Mouse (Mus musculus): ENCODE results near the gene Armc7.

The Armc7 gene

DNA sequence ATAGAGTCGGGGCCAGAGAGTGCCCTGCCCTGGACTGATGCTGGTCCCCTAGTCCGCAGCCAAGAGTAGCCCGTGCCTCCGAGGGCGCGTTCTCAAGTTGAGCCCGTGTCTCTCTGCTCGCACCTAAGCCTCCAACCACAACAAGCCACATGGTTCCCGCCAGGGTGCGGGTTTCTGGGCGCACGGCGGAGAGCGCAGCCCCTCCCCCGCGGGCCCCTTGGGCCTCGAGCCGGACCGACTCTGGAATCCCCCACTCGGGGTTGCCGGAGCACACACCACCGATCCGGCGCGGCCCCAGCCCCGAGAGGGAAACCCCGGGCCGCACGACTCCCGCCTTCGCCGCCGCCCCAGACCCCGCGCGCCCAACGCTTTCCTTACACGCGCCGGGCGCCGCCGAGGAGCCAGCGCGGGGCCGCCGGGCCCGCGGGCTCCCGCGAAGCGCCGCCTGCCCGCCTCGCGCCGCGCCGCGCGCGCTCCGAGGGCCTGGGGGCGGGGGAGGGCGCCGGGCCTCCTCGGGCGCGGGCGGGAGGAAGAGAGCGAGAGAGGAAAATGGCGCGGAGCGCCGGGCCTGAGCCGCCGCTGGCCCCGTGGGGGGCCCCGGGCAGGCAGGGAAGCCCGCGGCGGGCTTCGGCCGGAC, 60.1 kb downstream of the Armc7 start:
- peak; percentile 76 to 89 for DNase-seq

DNA sequence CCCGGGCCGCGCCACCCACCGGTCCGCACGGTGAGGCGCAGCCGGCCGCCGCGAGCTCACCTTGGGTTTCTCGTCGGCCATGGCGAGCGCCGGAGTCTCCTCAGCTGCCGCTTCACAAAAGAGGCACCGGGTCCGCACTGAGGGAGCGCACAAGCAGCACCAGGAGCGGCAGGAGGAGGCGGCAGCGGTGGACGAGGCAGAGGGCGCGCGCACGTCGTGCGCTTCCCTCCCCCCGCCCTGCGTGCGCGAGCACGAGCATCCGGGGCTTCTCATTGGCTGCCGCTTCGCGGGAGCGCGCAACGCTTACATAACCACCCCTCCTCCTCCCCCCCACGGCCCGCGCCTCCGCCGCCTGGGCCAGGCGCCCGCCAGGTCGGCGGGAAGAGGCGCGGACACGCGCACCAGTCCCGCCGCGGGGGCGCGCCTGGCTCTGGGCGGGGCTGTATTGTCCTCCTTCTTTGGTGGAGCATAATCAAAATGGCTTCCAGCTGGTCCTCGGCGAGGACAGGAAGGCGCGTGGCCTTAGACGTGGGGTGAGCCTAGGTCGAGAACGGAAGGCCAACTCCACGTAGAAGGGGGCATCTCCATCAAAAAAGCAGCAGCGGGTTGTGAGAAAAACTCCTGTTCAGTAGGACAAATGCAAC, 60.7 kb downstream of the Armc7 start, which contains the start of gene Sumo2:
Gene Sumo2 (minus strand): TSS at position 239 of the 644 bp plus-strand sequence.
- peak; percentile 99 for DNase-seq

DNA sequence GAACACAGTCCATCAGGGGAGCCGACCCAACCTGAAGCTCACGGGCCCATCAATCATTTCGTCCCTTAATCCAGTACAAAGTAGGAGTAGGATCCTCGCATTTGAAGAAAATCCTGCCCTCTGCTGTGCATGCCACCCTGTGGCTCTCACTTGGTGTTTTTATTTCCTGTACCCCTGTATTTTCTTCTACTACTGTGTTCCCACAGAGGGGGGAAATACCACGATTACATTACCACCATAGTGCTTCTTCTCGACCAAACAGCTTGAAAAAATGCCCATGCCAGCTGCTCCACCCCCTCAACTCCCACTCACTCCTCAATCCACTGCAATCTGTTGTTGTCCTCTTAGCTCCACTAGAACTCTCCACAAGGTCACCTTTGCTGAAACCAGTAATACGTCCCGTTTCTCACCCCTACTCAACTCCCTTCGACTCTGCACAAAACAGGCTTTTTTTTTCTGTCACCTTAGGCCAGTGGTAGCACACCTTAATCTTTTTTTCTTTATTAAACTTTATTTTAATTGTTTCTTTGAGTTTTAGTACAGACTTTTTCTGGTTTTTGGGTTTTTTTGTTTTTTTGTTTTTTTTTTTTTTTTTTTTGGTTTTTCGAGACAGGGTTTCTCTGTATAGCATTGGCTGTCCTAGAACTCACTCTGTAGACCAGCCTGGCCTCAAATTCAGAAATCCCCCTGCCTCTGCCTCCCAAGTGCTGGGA, 61.5 kb downstream of the Armc7 start:
- DNase-seq = no peak

DNA sequence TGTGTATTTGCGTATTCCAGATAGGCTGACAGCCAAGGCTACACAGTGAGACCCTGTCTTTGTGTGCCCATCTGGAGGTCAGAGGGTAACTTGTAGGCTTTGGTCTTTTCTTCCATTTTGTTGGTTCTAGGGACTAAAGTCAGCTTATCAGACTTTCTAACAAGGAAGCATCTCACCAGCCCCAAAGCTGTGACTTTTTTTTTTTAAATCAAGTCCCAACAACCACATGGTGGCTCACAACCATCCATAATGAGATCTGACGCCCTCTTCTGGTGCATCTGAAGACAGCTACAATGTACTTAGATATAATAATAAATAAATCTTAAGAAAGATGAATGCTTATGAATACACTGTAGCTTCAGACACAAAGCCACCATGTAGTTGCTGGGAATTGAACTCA, 62.6 kb downstream of the Armc7 start:
- no peak for DNase-seq
